Mouse (Mus musculus): ENCODE data around the gene Olfr10. TPM values are rescaled to one million over a fixed set of nuclear protein-coding genes. Genes with fewer than 3 reads are reported as not detected.

Olfr10 gene
- polyA plus RNA-seq (2012; rRNA removed): 0.01 TPM in 1 of 2 replicates, not detected in the other

DNA sequence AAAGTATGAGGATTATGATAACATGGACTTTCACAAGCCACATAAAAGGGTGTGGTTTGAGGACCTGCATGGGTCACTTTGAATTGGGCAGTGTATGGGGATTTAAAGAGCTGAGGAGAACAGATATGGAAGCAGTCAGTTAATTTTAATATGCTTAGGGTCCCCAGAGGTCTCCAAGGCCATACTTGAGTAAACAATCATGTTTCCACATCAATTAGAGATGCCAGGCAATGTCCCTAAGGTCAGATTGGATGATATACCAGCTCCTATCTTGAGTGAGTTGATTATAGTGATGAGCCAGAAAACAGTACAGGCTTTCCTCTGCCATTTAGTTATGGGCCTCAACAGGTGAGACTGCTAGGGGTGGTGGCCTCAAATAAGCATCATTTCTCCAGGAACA is at the start of gene Olfr10:
Gene Olfr10 (plus strand): TSS at position 301 of the 400 bp plus-strand sequence.

GRCm38 (mm10) chr11:49278222-49278621 is 26.3 kb upstream of the Olfr10 start, which contains the start of gene Olfr1393:
Olfr1393 (plus strand) TSS chr11:49278304.

GRCm38 (mm10) chr11:49284982-49285381 is 19.6 kb upstream of the Olfr10 start, which contains the start of gene Olfr1392:
Olfr1392 (plus strand) TSS chr11:49285282.

GRCm38 (mm10) chr11:49322442-49322841 is 17.9 kb downstream of the Olfr10 start, which contains the start of gene Olfr1391:
Olfr1391 (plus strand) TSS chr11:49322742.

DNA sequence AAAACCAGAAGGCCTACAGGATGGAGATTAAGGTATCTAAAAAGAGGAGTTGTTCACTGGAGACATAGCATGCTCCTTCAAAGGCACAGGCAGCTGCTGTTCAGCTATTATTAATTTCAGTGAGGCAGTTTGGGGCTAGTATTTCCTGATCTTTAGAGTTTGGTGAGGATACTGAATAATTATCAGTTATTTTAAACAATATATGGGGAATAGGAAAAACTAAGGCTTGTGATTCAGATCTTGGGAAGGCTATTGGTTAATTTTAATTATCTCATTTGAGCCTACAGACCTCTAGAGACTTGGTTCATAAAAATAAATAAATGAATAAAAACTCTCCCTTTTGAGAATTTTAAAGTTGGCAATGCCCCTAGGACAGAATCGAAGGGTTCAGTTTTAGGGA is 30.3 kb downstream of the Olfr10 start, which contains the start of gene Olfr1390:
Gene Olfr1390 (plus strand): TSS at position 301 of the 400 bp plus-strand sequence.

Other genes with a start within 250 kb of the Olfr10 start
- 0.32 and 1.3 TPM in 2 replicates for gene Tgtp2, start 240.5 kb upstream of the Olfr10 start, polyA plus RNA-seq (2012; rRNA removed)
- 1.8 and 2.6 TPM in 2 replicates for gene Ifi47, start 228.2 kb upstream of the Olfr10 start, polyA plus RNA-seq (2012; rRNA removed)
- gene Olfr1396, start 189.9 kb upstream of the Olfr10 start, polyA plus RNA-seq (2012; rRNA removed): 0.06 TPM in 1 of 2 replicates, not detected in the other
- gene Olfr1395, start 162.5 kb upstream of the Olfr10 start, polyA plus RNA-seq (2012; rRNA removed): not detected in 2 replicates
- not detected in 2 replicates for gene Olfr1394, start 150.4 kb upstream of the Olfr10 start, polyA plus RNA-seq (2012; rRNA removed)
- 0.07 and 0.36 TPM in 2 replicates for gene Btnl9, start 117.6 kb upstream of the Olfr10 start, polyA plus RNA-seq (2012; rRNA removed)
- 33.3 and 34.3 TPM in 2 replicates for gene Zfp62, start 101.4 kb upstream of the Olfr10 start, polyA plus RNA-seq (2012; rRNA removed)
- gene Mgat1, start 60.5 kb upstream of the Olfr10 start, polyA plus RNA-seq (2012; rRNA removed): 55.9 and 61.6 TPM in 2 replicates
- gene Olfr1393, start 26.4 kb upstream of the Olfr10 start, polyA plus RNA-seq (2012; rRNA removed): 0.20 and 0.21 TPM in 2 replicates
- gene Olfr1392, start 19.5 kb upstream of the Olfr10 start, polyA plus RNA-seq (2012; rRNA removed): 0.18 and 0.40 TPM in 2 replicates
- not detected in 2 replicates for gene Olfr1391, start 18.0 kb downstream of the Olfr10 start, polyA plus RNA-seq (2012; rRNA removed)
- gene Olfr1390, start 30.4 kb downstream of the Olfr10 start, polyA plus RNA-seq (2012; rRNA removed): not detected in 2 replicates
- gene Olfr1389, start 118.3 kb downstream of the Olfr10 start, polyA plus RNA-seq (2012; rRNA removed): not detected in 2 replicates
- 0.13 and 0.16 TPM in 2 replicates for gene Olfr1388, start 131.9 kb downstream of the Olfr10 start, polyA plus RNA-seq (2012; rRNA removed)
- gene Olfr1387, start 150.6 kb downstream of the Olfr10 start, polyA plus RNA-seq (2012; rRNA removed): not detected in 2 replicates
- gene Olfr1386, start 160.3 kb downstream of the Olfr10 start, polyA plus RNA-seq (2012; rRNA removed): not detected in 2 replicates
- gene Olfr1385, start 184.3 kb downstream of the Olfr10 start, polyA plus RNA-seq (2012; rRNA removed): not detected in 2 replicates
- gene Olfr1384, start 202.0 kb downstream of the Olfr10 start, polyA plus RNA-seq (2012; rRNA removed): not detected in 2 replicates
- not detected in 2 replicates for gene Olfr1383, start 214.9 kb downstream of the Olfr10 start, polyA plus RNA-seq (2012; rRNA removed)
- gene Olfr1382, start 223.5 kb downstream of the Olfr10 start, polyA plus RNA-seq (2012; rRNA removed): not detected in 2 replicates
- not detected in 2 replicates for gene Olfr1381, start 238.7 kb downstream of the Olfr10 start, polyA plus RNA-seq (2012; rRNA removed)

All from central nervous system, embryonic 14 days (tissue).